Mouse (Mus musculus) intestine, embryonic 14.5 days (tissue): Measurements from ENCODE around the gene Apoa5. TPM values are rescaled to one million over a fixed set of nuclear protein-coding genes. Genes with fewer than 3 reads are reported as not detected.

Source experiments
- ATAC-seq: fragments of 200-750 bp; cut with Nextera tagmentation; replicated peaks from 2 replicates; pipeline ENCODE4 v1.8.0; 2017; ENCODE audit warnings: low read depth, moderate number of reproducible peaks, moderate TSS enrichment, moderate library complexity; ENCODE audit not compliant: low FRiP score, low TSS enrichment
- DNase-seq: peaks from one replicate; pipeline ENCODE4 v3.0.0-alpha.2; 2018; ENCODE audit warnings: low spot score
- H3K27ac ChIP-seq: fragments of 300-500 bp; sonication (generic); 2 replicates; pipeline ENCODE4 v1.5.1; 2014; ENCODE audit warnings: low read depth, mild to moderate bottlenecking, control low read depth
- H3K27me3 ChIP-seq: fragments of 300-500 bp; sonication (generic); replicated peaks from 2 replicates; pipeline ENCODE4 v1.6.1; 2014; ENCODE audit warnings: low read length, control low read depth; ENCODE audit not compliant: control insufficient read depth, insufficient read depth
- H3K36me3 ChIP-seq: fragments of 300-500 bp; sonication (generic); 2 replicates; pipeline ENCODE4 v1.6.1; 2014; ENCODE audit warnings: low read length, control low read depth; ENCODE audit not compliant: control insufficient read depth, insufficient read depth
- H3K4me1 ChIP-seq: fragments of 300-500 bp; sonication (generic); replicated peaks from 2 replicates; pipeline ENCODE4 v1.6.1; 2014; ENCODE audit warnings: low read length, control low read depth, mixed read lengths; ENCODE audit not compliant: control insufficient read depth, insufficient read depth
- H3K4me2 ChIP-seq: fragments of 300-500 bp; sonication (generic); 2 replicates; pipeline ENCODE4 v1.6.1; 2014; ENCODE audit warnings: low read length
- H3K4me3 ChIP-seq: fragments of 300-500 bp; sonication (generic); 2 replicates; pipeline ENCODE4 v1.5.1; 2014; ENCODE audit warnings: low read depth, low read length, control low read depth, mixed read lengths
- H3K9ac ChIP-seq: fragments of 300-500 bp; sonication (generic); 2 replicates; pipeline ENCODE4 v1.6.1; 2014; ENCODE audit warnings: mild to moderate bottlenecking, low read length
- H3K9me3 ChIP-seq: fragments of 300-500 bp; sonication (generic); 2 replicates; pipeline ENCODE4 v1.6.1; 2016; ENCODE audit warnings: low read length, control low read depth; ENCODE audit not compliant: control insufficient read depth
- WGBS: fragments of 180-500 bp; shearing (Covaris S2); extraction: QIAGEN DNeasy Blood & Tissue Kit; methylation state at CpG from one replicate; pipeline ENCODE4 v1.1.7; 2014; 5-methylcytosine and 5-hydroxymethylcytosine counted together
- polyA plus RNA-seq: library from polyadenylated mRNA; unstranded; fragments of >200 nt; fragmentation: Nextera tagmentation; extraction: Ambion mirVana; gene quantifications from 2 replicates; pipeline ENCODE4 v1.2.1, GENCODE M21; 2014

Apoa5 gene
- polyA plus RNA-seq, 1 experiment from 2014 or later, result not detected

- Histone ChIP-seq H3K36me3 (no peaks in the 10 kb centered on the region), H3K27ac (no peak overlapping the region), H3K4me3 (no peak overlapping the region), H3K9ac (no peak overlapping the region), H3K4me2 (no peak overlapping the region), H3K9me3 (no peaks in the 10 kb centered on the region), H3K4me1 (0 out of 2 replicates have a peak, but pooled peaks cover 5% of the 10 kb centered on the region), H3K27me3 (no peaks in the 10 kb centered on the region)
- no peak; the same call in 1 of the 2 replicates for ATAC-seq
- no peak for DNase-seq
- WGBS, result 71% methylated on average over 6 of the region's 6 CpGs
Measured at GRCm38 (mm10) chr9:46235196-46235595, 33.2 kb upstream of the Apoa5 start.

GRCm38 (mm10) chr9:46235596-46235648, 33.0 kb upstream of the Apoa5 start, which contains the start of gene Apoc3:
Apoc3 (minus strand) TSS chr9:46235636.
- no peak for ATAC-seq
- 0 out of 2 replicates have a peak, but pooled peaks cover 3% of the 10 kb centered on the region for H3K4me1 ChIP-seq
- H3K9me3 ChIP-seq, result no peaks in the 10 kb centered on the region
- no peaks in the 10 kb centered on the region for H3K36me3 ChIP-seq
- H3K4me3 ChIP-seq, result no peak within 1 kb of the TSS
- DNase-seq, result no peak
- H3K9ac ChIP-seq, result no peak within 1 kb of the TSS
- H3K27me3 ChIP-seq, result no peaks in the 10 kb centered on the region
- no peak within 1 kb of the TSS for H3K27ac ChIP-seq
- no peak within 1 kb of the TSS for H3K4me2 ChIP-seq

- Histone ChIP-seq H3K4me1 (0 out of 2 replicates have a peak, but pooled peaks cover under 1% of the 10 kb centered on the region), H3K4me3 (no peak overlapping the region), H3K9me3 (no peaks in the 10 kb centered on the region), H3K36me3 (no peaks in the 10 kb centered on the region), H3K4me2 (no peak overlapping the region), H3K27ac (no peak overlapping the region), H3K9ac (no peak overlapping the region), H3K27me3 (no peaks in the 10 kb centered on the region)
- WGBS, result 49% methylated on average over 4 of the region's 4 CpGs
- DNase-seq (no peak), ATAC-seq (0 out of 2 replicates have a peak, but pooled peaks have one; percentile 28)
Measured at GRCm38 (mm10) chr9:46235649-46236048, 32.8 kb upstream of the Apoa5 start.

- H3K9me3 ChIP-seq, result no peaks in the 10 kb centered on the region
- no peak overlapping the region for H3K4me3 ChIP-seq
- no peaks in the 10 kb centered on the region for H3K27me3 ChIP-seq
- H3K4me2 ChIP-seq, result no peak overlapping the region
- no peak for DNase-seq
- H3K9ac ChIP-seq, result no peak overlapping the region
- 0 out of 2 replicates have a peak, but pooled peaks cover 3% of the 10 kb centered on the region for H3K4me1 ChIP-seq
- ATAC-seq, result no peak
- no peaks in the 10 kb centered on the region for H3K36me3 ChIP-seq
- no peak overlapping the region for H3K27ac ChIP-seq
- WGBS, result 88% methylated on average over 7 of the region's 7 CpGs
Measured at GRCm38 (mm10) chr9:46238850-46239249, 29.6 kb upstream of the Apoa5 start.

- Histone ChIP-seq H3K27me3 (no peaks in the 10 kb centered on the region), H3K4me2 (no peak within 1 kb of the TSS), H3K9me3 (no peaks in the 10 kb centered on the region), H3K27ac (no peak within 1 kb of the TSS), H3K4me3 (no peak within 1 kb of the TSS), H3K9ac (no peak within 1 kb of the TSS), H3K4me1 (0 out of 2 replicates have a peak, but pooled peaks cover 3% of the 10 kb centered on the region), H3K36me3 (no peaks in the 10 kb centered on the region)
- 54% methylated on average over 7 of the region's 7 CpGs for WGBS
- DNase-seq (no peak), ATAC-seq (no peak)
Measured at GRCm38 (mm10) chr9:46240526-46241153, 27.8 kb upstream of the Apoa5 start, which contains the start of gene Apoa4. Apoa4 (plus strand) TSS chr9:46240696.

GRCm38 (mm10) chr9:46241818-46242217, 26.6 kb upstream of the Apoa5 start:
- no peak overlapping the region for H3K4me3 ChIP-seq
- no peaks in the 10 kb centered on the region for H3K36me3 ChIP-seq
- ATAC-seq (peak; percentile 64), DNase-seq (no peak)
- no peaks in the 10 kb centered on the region for H3K27me3 ChIP-seq
- no peaks in the 10 kb centered on the region for H3K9me3 ChIP-seq
- no peak overlapping the region for H3K27ac ChIP-seq
- H3K4me2 ChIP-seq, result no peak overlapping the region
- WGBS, result 51% methylated on average over 2 of the region's 2 CpGs
- H3K4me1 ChIP-seq, result 0 out of 2 replicates have a peak, but pooled peaks cover 3% of the 10 kb centered on the region
- H3K9ac ChIP-seq, result no peak overlapping the region

- WGBS, result 73% methylated on average over 4 of the region's 4 CpGs
- H3K4me2 ChIP-seq, result no peak overlapping the region
- DNase-seq (no peak), ATAC-seq (no peak)
- no peak overlapping the region for H3K27ac ChIP-seq
- H3K9ac ChIP-seq, result no peak overlapping the region
- 0 out of 2 replicates have a peak, but pooled peaks cover 3% of the 10 kb centered on the region for H3K4me1 ChIP-seq
- no peaks in the 10 kb centered on the region for H3K36me3 ChIP-seq
- no peaks in the 10 kb centered on the region for H3K27me3 ChIP-seq
- H3K9me3 ChIP-seq, result no peaks in the 10 kb centered on the region
- H3K4me3 ChIP-seq, result no peak overlapping the region
Measured at GRCm38 (mm10) chr9:46243122-46243521, 25.3 kb upstream of the Apoa5 start.

GRCm38 (mm10) chr9:46243584-46243983, 24.8 kb upstream of the Apoa5 start:
- no peaks in the 10 kb centered on the region for H3K27me3 ChIP-seq
- ATAC-seq (no peak), DNase-seq (no peak)
- no peak overlapping the region for H3K27ac ChIP-seq
- H3K9ac ChIP-seq, result no peak overlapping the region
- H3K4me2 ChIP-seq, result no peak overlapping the region
- no peak overlapping the region for H3K4me3 ChIP-seq
- H3K9me3 ChIP-seq, result no peaks in the 10 kb centered on the region
- 63% methylated on average over 8 of the region's 8 CpGs for WGBS
- H3K36me3 ChIP-seq, result no peaks in the 10 kb centered on the region
- 0 out of 2 replicates have a peak, but pooled peaks cover 3% of the 10 kb centered on the region for H3K4me1 ChIP-seq

- Histone ChIP-seq H3K4me3 (no peak overlapping the region), H3K9me3 (no peaks in the 10 kb centered on the region), H3K4me1 (no peaks in the 10 kb centered on the region), H3K4me2 (no peak overlapping the region), H3K27ac (no peak overlapping the region), H3K9ac (no peak overlapping the region), H3K36me3 (no peaks in the 10 kb centered on the region), H3K27me3 (no peaks in the 10 kb centered on the region)
- DNase-seq (peak; percentile 86), ATAC-seq (no peak)
- WGBS, result 22% methylated on average over 10 of the region's 11 CpGs
Measured at GRCm38 (mm10) chr9:46246752-46247324, 21.6 kb upstream of the Apoa5 start.
